Mouse (Mus musculus) C2C12 (cell line): ENCODE data around the gene Mbd6.

ENCODE experiments used
- CEBPB ChIP-seq: IDR thresholded peaks from one replicate; pipeline ENCODE4 v1.6.1; 2011; ENCODE audit warnings: low read depth, mild to moderate bottlenecking, control low read depth, moderate library complexity
- CTCF ChIP-seq: IDR thresholded peaks from one replicate; pipeline ENCODE4 v1.5.1; 2011; ENCODE audit not compliant: control insufficient read depth, insufficient read depth, insufficient read length
- MAX ChIP-seq: IDR thresholded peaks from one replicate; pipeline ENCODE4 v1.6.1; 2011; ENCODE audit warnings: mild to moderate bottlenecking, control low read depth
- MYOD1 ChIP-seq: IDR thresholded peaks from one replicate; pipeline ENCODE4 v1.6.1; 2011; ENCODE audit warnings: low read depth; ENCODE audit not compliant: control insufficient read depth, insufficient read length
- MYOG ChIP-seq: IDR thresholded peaks from one replicate; pipeline ENCODE4 v1.6.1; 2011; ENCODE audit not compliant: control insufficient read depth, insufficient read length; ENCODE audit errors: extremely low read depth
- USF1 ChIP-seq: IDR thresholded peaks from one replicate; pipeline ENCODE4 v1.6.1; 2011; ENCODE audit warnings: low read depth, mild to moderate bottlenecking, control low read depth, moderate library complexity

GRCm38 (mm10) chr10:127311476-127312355, 22.9 kb upstream of the Mbd6 start, which contains the start of gene Mars:
- TF ChIP-seq MYOD1 (no peak), CTCF (no peak), USF1 (no peak), MAX (peak; percentile 81), MYOG (no peak), CEBPB (peak; percentile 84)
